Mouse (Mus musculus) urinary bladder, postnatal 0 days (tissue): ENCODE measurements around the gene Me3. TPM values are rescaled to one million over a fixed set of nuclear protein-coding genes. Genes with fewer than 3 reads are reported as not detected.

Experiments
- polyA plus RNA-seq: library from polyadenylated mRNA; unstranded; fragments of >200 nt; fragmentation: Nextera tagmentation; extraction: Ambion mirVana; gene quantifications from 2 replicates; pipeline ENCODE4 v1.2.1, GENCODE M21; 2015

The Me3 gene
- polyA plus RNA-seq: 7.4 and 7.5 TPM in 2 replicates

GRCm38 (mm10) chr7:89632342-89633251 is at the start of gene Me3:
Gene Me3, plus strand, starts transcription at chr7:89632392.

GRCm38 (mm10) chr7:89903442-89904343 is 271.5 kb downstream of the Me3 start, which contains the start of gene Ccdc81:
Gene Ccdc81, minus strand, starts transcription at chr7:89903629.

Other genes starting within 250 kb of the Me3 start
- gene Tmem135, start 228.2 kb upstream of the Me3 start, polyA plus RNA-seq: 17.5 and 18.9 TPM in 2 replicates
- gene Fzd4, start 228.0 kb upstream of the Me3 start, polyA plus RNA-seq: 6.1 and 6.7 TPM in 2 replicates
- gene Prss23, start 105.2 kb upstream of the Me3 start, polyA plus RNA-seq: 173 and 224 TPM in 2 replicates